Mouse (Mus musculus) stomach, postnatal 0 days (tissue): ENCODE measurements around the gene Mapk8. TPM values are rescaled to one million over a fixed set of nuclear protein-coding genes. Genes with fewer than 3 reads are reported as not detected.

ENCODE experiments used
- ATAC-seq: fragments of 200-750 bp; cut with Nextera tagmentation; 2 replicates; pipeline ENCODE4 v1.8.0; 2017; ENCODE audit not compliant: low FRiP score, low TSS enrichment
- DNase-seq: peaks from one replicate; pipeline ENCODE4 v3.0.0-alpha.2; 2016; ENCODE audit warnings: low spot score
- H3K27ac ChIP-seq: fragments of 300-500 bp; sonication (generic); replicated peaks from 2 replicates; pipeline ENCODE4 v1.5.1; 2014; ENCODE audit warnings: mild to moderate bottlenecking, control low read depth
- H3K27me3 ChIP-seq: fragments of 300-500 bp; sonication (generic); 2 replicates; pipeline ENCODE4 v1.6.1; 2014; ENCODE audit warnings: low read length; ENCODE audit not compliant: control insufficient read depth, insufficient read depth
- H3K36me3 ChIP-seq: fragments of 300-500 bp; sonication (generic); 2 replicates; pipeline ENCODE4 v1.6.1; 2014; ENCODE audit warnings: low read length, mixed read lengths; ENCODE audit not compliant: control insufficient read depth, insufficient read depth
- H3K4me1 ChIP-seq: fragments of 300-500 bp; sonication (generic); replicated peaks from 2 replicates; pipeline ENCODE4 v1.6.1; 2014; ENCODE audit warnings: antibody characterized with exemption; ENCODE audit not compliant: control insufficient read depth, insufficient read depth
- H3K4me2 ChIP-seq: fragments of 300-500 bp; sonication (generic); replicated peaks from 2 replicates; pipeline ENCODE4 v1.6.1; 2014; ENCODE audit warnings: low read depth, mild to moderate bottlenecking, control low read depth, moderate library complexity
- H3K4me3 ChIP-seq: fragments of 300-500 bp; sonication (generic); 2 replicates; pipeline ENCODE4 v1.5.1; 2014; ENCODE audit warnings: low read depth, low read length, control low read depth
- H3K9ac ChIP-seq: fragments of 300-500 bp; sonication (generic); 2 replicates; pipeline ENCODE4 v1.6.1; 2014; ENCODE audit warnings: mild to moderate bottlenecking, low read length, control low read depth, mixed read lengths
- H3K9me3 ChIP-seq: fragments of 300-500 bp; sonication (generic); 2 replicates; pipeline ENCODE4 v1.6.1; 2016; ENCODE audit warnings: low read length; ENCODE audit not compliant: control insufficient read depth
- CTCF ChIP-seq: IDR thresholded peaks from 2 replicates; pipeline ENCODE4 v1.5.1; 2016; ENCODE audit warnings: antibody characterized with exemption, low read depth, mild to moderate bottlenecking, moderate library complexity
- EP300 ChIP-seq: optimal IDR thresholded peaks from 2 replicates; pipeline ENCODE3; 2016; ENCODE audit warnings: antibody characterized with exemption
- WGBS: fragments of 180-500 bp; shearing (Covaris S2); extraction: QIAGEN DNeasy Blood & Tissue Kit; methylation state at CpG from one replicate; pipeline ENCODE4 v1.1.7; 2014; 5-methylcytosine and 5-hydroxymethylcytosine counted together
- polyA plus RNA-seq: library from polyadenylated mRNA; unstranded; fragments of >200 nt; fragmentation: Nextera tagmentation; extraction: Ambion mirVana; gene quantifications from 2 replicates; pipeline ENCODE4 v1.2.1, GENCODE M21; 2015

The Mapk8 gene
- polyA plus RNA-seq, 1 experiment from 2014 or later: 7.7 TPM

GRCm38 (mm10) chr14:33369375-33369774 lies 77.6 kb downstream of the Mapk8 start:
- no peaks in the 10 kb centered on the region for H3K9me3 ChIP-seq
- H3K9ac ChIP-seq: no peak overlapping the region
- no peak for TF ChIP-seq EP300
- H3K4me1 ChIP-seq: no peaks in the 10 kb centered on the region
- H3K4me2 ChIP-seq: no peak overlapping the region
- no peaks in the 10 kb centered on the region for H3K36me3 ChIP-seq
- DNase-seq (no peak), ATAC-seq (no peak)
- H3K27ac ChIP-seq: no peak overlapping the region
- H3K4me3 ChIP-seq: no peak overlapping the region
- H3K27me3 ChIP-seq: no peaks in the 10 kb centered on the region
- 84% methylated on average over 12 of the region's 12 CpGs for WGBS

DNA sequence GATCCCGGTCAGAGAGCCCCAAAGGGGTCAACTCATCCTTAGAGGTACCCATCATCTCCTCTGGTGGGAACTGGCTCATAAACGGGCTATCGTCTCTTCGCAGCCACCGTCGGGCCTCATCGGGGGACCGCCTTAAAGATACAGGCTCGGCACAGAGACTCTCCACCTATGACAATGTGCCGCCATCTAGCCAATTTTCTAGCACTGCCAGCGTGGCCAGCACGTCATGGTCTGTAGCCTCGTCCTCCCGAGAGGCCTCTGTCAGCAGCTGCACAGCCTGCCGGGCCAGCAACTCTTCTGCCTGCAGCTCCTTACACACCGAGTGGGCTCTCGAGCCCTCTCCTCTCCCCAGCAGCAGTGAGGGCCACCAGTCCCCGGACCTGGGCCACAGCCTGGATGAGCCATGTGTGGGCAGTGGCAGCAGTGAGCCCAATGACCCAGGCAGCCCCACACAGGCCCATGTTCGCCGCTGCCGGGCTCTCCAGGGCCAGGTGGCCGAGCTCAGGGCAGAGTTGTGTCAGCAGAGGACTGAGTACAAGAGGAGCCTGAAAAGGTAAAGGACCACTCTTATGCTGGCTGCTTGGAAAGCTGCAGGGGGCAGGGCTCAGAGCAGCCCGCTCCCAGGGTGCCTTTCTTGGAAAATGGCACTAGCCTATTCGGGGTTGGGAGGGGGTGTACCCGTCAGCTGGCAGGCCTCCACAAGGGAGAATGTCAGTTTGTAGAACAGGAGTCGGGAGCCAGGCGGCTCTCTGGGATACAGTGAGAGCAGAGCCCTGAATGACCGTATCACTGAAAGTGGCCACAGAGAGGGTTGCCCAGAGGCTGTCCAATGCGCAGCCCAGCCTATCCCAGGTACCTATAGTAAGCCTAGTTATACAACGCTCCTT lies 79.8 kb downstream of the Mapk8 start:
- ATAC-seq: no peak
- Histone ChIP-seq H3K4me1 (no peaks in the 10 kb centered on the region), H3K9ac (no peak overlapping the region), H3K27ac (no peak overlapping the region), H3K4me2 (no peak overlapping the region), H3K9me3 (no peaks in the 10 kb centered on the region), H3K4me3 (no peak overlapping the region), H3K27me3 (no peaks in the 10 kb centered on the region), H3K36me3 (no peaks in the 10 kb centered on the region)
- WGBS: 81% methylated on average over 30 of the region's 30 CpGs
- TF ChIP-seq CTCF (no peak), EP300 (no peak)
- DNase-seq: no peak

GRCm38 (mm10) chr14:33364061-33364460 lies 82.9 kb downstream of the Mapk8 start:
- no peaks in the 10 kb centered on the region for H3K9me3 ChIP-seq
- WGBS: 84% methylated on average over 2 of the region's 2 CpGs

DNA sequence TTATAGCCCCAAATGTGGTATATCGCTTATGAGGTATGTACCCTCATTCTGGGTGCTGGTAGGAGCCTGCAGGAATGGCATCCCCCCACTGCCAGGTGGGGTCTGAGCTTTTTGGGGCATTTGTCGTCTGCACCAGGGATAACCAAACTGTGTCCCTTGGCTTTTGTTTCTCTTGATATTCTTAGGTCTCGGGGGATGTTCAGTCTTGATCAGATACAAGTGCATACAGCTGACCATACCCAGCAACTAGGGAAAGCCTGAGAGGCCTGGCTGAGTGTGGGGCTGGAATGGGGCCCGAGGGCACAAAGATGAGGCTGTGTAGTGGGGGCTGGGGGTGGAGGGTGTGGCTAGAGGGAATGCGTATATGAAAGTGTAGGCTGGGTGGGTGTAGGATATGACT lies 83.3 kb downstream of the Mapk8 start:
- WGBS: 74% methylated on average over 5 of the region's 5 CpGs
- Histone ChIP-seq H3K9me3 (no peaks in the 10 kb centered on the region), H3K4me1 (no peaks in the 10 kb centered on the region), H3K27ac (no peak overlapping the region), H3K4me3 (no peak overlapping the region), H3K36me3 (no peaks in the 10 kb centered on the region), H3K4me2 (no peak overlapping the region), H3K27me3 (no peaks in the 10 kb centered on the region), H3K9ac (no peak overlapping the region)
- ATAC-seq: no peak
- DNase-seq: no peak
- no peak for TF ChIP-seq CTCF
- no peak for TF ChIP-seq EP300

More at GRCm38 (mm10) chr14:33364061-33364460, 82.9 kb downstream of the Mapk8 start:
- no peak overlapping the region for H3K4me2 ChIP-seq
- H3K4me1 ChIP-seq: no peaks in the 10 kb centered on the region
- H3K9ac ChIP-seq: no peak overlapping the region
- TF ChIP-seq EP300 (no peak), CTCF (no peak)
- H3K27me3 ChIP-seq: no peaks in the 10 kb centered on the region
- DNase-seq (no peak), ATAC-seq (no peak)
- no peaks in the 10 kb centered on the region for H3K36me3 ChIP-seq
- H3K27ac ChIP-seq: no peak overlapping the region
- H3K4me3 ChIP-seq: no peak overlapping the region

DNA sequence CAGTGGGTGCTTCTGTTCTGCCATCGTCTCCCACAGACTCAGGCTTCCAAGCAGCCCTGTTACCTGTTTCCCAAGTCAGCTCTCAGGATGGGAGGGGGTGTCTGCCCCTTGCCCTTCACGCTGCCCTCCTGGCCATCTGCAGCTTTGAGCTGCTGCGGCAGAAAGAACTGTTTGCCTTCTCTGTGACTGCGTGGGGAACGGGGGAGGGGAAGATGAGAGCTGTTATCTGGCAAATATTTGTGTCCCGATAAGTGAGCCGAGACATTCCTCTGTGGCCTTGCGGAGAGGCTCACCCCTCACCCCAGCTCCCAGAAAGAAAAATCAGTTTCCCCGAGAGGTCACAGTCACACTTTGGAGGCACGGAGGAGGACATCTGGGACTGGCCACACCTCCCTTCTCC lies 84.2 kb downstream of the Mapk8 start:
- no peak overlapping the region for H3K9ac ChIP-seq
- H3K9me3 ChIP-seq: no peaks in the 10 kb centered on the region
- no peaks in the 10 kb centered on the region for H3K4me1 ChIP-seq
- no peak overlapping the region for H3K4me3 ChIP-seq
- TF ChIP-seq CTCF (no peak), EP300 (no peak)
- 18% methylated on average over 10 of the region's 10 CpGs for WGBS
- 0 out of 2 replicates have a peak overlapping the region, but pooled peaks have one; percentile 3 for H3K4me2 ChIP-seq
- H3K27ac ChIP-seq: no peak overlapping the region
- H3K27me3 ChIP-seq: no peaks in the 10 kb centered on the region
- DNase-seq (no peak), ATAC-seq (no peak)
- no peaks in the 10 kb centered on the region for H3K36me3 ChIP-seq

- Histone ChIP-seq H3K9ac (no peak overlapping the region), H3K36me3 (no peaks in the 10 kb centered on the region), H3K4me1 (no peaks in the 10 kb centered on the region), H3K4me3 (no peak overlapping the region), H3K27ac (no peak overlapping the region), H3K4me2 (no peak overlapping the region), H3K27me3 (no peaks in the 10 kb centered on the region), H3K9me3 (no peaks in the 10 kb centered on the region)
- ATAC-seq: no peak
- no peak for TF ChIP-seq CTCF
- no peak for TF ChIP-seq EP300
- no peak for DNase-seq
- WGBS: 32% methylated on average over 14 of the region's 14 CpGs
Observed at GRCm38 (mm10) chr14:33362122-33362521, 84.8 kb downstream of the Mapk8 start.
